Mouse (Mus musculus): Measurements from ENCODE around the gene Imp4. TPM values are rescaled to one million over a fixed set of nuclear protein-coding genes. Genes with fewer than 3 reads are reported as not detected.
A peak's percentile ranks its signal among the peaks of the same experiment; 100 is the strongest.
"Not testable (repeated sequence)": the region's sequence is repeated elsewhere in the genome, so short reads cannot be mapped to it uniquely, and the experiment has no call there.

Imp4 gene
- polyA plus RNA-seq, 1 experiment from 2014 or later: 71.5 TPM

- H3K9ac ChIP-seq (ENCODE audit: low read depth, low read length): peak overlapping the region; percentile 75
- H3K4me2 ChIP-seq (ENCODE audit: low read depth, low read length): peak overlapping the region; percentile 78
- peak; percentile 50 for ATAC-seq (ENCODE audit: low read depth)
- peak overlapping the region; percentile 85 for H3K27ac ChIP-seq (replicated peaks; ENCODE audit: low read depth, low read length)
- DNase-seq (ENCODE audit: low spot score): peak; percentile 88
- peaks cover 19% of the 10 kb centered on the region for H3K36me3 ChIP-seq (ENCODE audit: control insufficient read depth, insufficient read depth, low read length)
- peaks cover 42% of the 10 kb centered on the region for H3K9me3 ChIP-seq (ENCODE audit: control insufficient read depth, low read length)
- 7% methylated on average over 35 of the region's 35 CpGs for WGBS
- H3K4me1 ChIP-seq (ENCODE audit: control insufficient read depth, insufficient read depth, low read length): peaks cover 12% of the 10 kb centered on the region; the same call in 1 of the 2 replicates
- H3K4me3 ChIP-seq (ENCODE audit: low read depth, low read length): peak overlapping the region; percentile 61
- no peaks in the 10 kb centered on the region for H3K27me3 ChIP-seq (replicated peaks; ENCODE audit: control insufficient read depth, insufficient read depth, low read length)
Observed at GRCm38 (mm10) chr1:34432776-34433481, 6.7 kb upstream of the Imp4 start.

- DNase-seq (ENCODE audit: low spot score) (peak; percentile 42), ATAC-seq (ENCODE audit: low read depth) (no peak)
- peak overlapping the region; percentile 61 for H3K4me3 ChIP-seq (ENCODE audit: low read depth, low read length)
- H3K4me1 ChIP-seq (ENCODE audit: control insufficient read depth, insufficient read depth, low read length): peaks cover 17% of the 10 kb centered on the region
- H3K9me3 ChIP-seq (ENCODE audit: control insufficient read depth, low read length): peaks cover 34% of the 10 kb centered on the region
- H3K9ac ChIP-seq (ENCODE audit: low read depth, low read length): peak overlapping the region; percentile 41
- 13% methylated on average over 19 of the region's 19 CpGs for WGBS
- no peaks in the 10 kb centered on the region for H3K27me3 ChIP-seq (replicated peaks; ENCODE audit: control insufficient read depth, insufficient read depth, low read length)
- H3K27ac ChIP-seq (replicated peaks; ENCODE audit: low read depth, low read length): peak overlapping the region; percentile 8; the same call in 1 of the 2 replicates
- peak overlapping the region; percentile 78 for H3K4me2 ChIP-seq (ENCODE audit: low read depth, low read length)
- peaks cover 19% of the 10 kb centered on the region for H3K36me3 ChIP-seq (ENCODE audit: control insufficient read depth, insufficient read depth, low read length)
Observed at GRCm38 (mm10) chr1:34433891-34434521, 5.6 kb upstream of the Imp4 start.

- Histone ChIP-seq H3K4me2 (ENCODE audit: low read depth, low read length) (peak overlapping the region; percentile 78), H3K9me3 (ENCODE audit: control insufficient read depth, low read length) (peaks cover 27% of the 10 kb centered on the region), H3K27ac (replicated peaks; ENCODE audit: low read depth, low read length) (peak overlapping the region; percentile 87), H3K27me3 (replicated peaks; ENCODE audit: control insufficient read depth, insufficient read depth, low read length) (no peaks in the 10 kb centered on the region), H3K9ac (ENCODE audit: low read depth, low read length) (peak overlapping the region; percentile 69), H3K36me3 (ENCODE audit: control insufficient read depth, insufficient read depth, low read length) (peaks cover 19% of the 10 kb centered on the region), H3K4me1 (ENCODE audit: control insufficient read depth, insufficient read depth, low read length) (peaks cover 17% of the 10 kb centered on the region), H3K4me3 (ENCODE audit: low read depth, low read length) (peak overlapping the region; percentile 61)
- WGBS: under 1% methylated on average over 30 of the region's 30 CpGs
- ATAC-seq (ENCODE audit: low read depth) (peak; percentile 20), DNase-seq (ENCODE audit: low spot score) (peak; percentile 93)
Observed at GRCm38 (mm10) chr1:34434660-34435160, 4.9 kb upstream of the Imp4 start.

GRCm38 (mm10) chr1:34435371-34436120 lies 4.1 kb upstream of the Imp4 start:
- 28% methylated on average over 8 of the region's 8 CpGs for WGBS
- Histone ChIP-seq H3K27me3 (replicated peaks; ENCODE audit: control insufficient read depth, insufficient read depth, low read length) (no peaks in the 10 kb centered on the region), H3K9me3 (ENCODE audit: control insufficient read depth, low read length) (peaks cover 19% of the 10 kb centered on the region), H3K4me1 (ENCODE audit: control insufficient read depth, insufficient read depth, low read length) (peaks cover 17% of the 10 kb centered on the region), H3K36me3 (ENCODE audit: control insufficient read depth, insufficient read depth, low read length) (peaks cover 19% of the 10 kb centered on the region), H3K9ac (ENCODE audit: low read depth, low read length) (peak overlapping the region; percentile 69), H3K27ac (replicated peaks; ENCODE audit: low read depth, low read length) (peak overlapping the region; percentile 87), H3K4me3 (ENCODE audit: low read depth, low read length) (peak overlapping the region; percentile 61), H3K4me2 (ENCODE audit: low read depth, low read length) (peak overlapping the region; percentile 78)
- DNase-seq (ENCODE audit: low spot score): no peak
- no peak for ATAC-seq (ENCODE audit: low read depth)

GRCm38 (mm10) chr1:34436374-34436773 lies 3.3 kb upstream of the Imp4 start:
- H3K27ac ChIP-seq (replicated peaks; ENCODE audit: low read depth, low read length): no peak overlapping the region
- no peaks in the 10 kb centered on the region for H3K27me3 ChIP-seq (replicated peaks; ENCODE audit: control insufficient read depth, insufficient read depth, low read length)
- WGBS: 81% methylated on average over 3 of the region's 3 CpGs
- DNase-seq (ENCODE audit: low spot score) (no peak), ATAC-seq (ENCODE audit: low read depth) (no peak)
- H3K4me2 ChIP-seq (ENCODE audit: low read depth, low read length): no peak overlapping the region
- peaks cover 17% of the 10 kb centered on the region for H3K4me1 ChIP-seq (ENCODE audit: control insufficient read depth, insufficient read depth, low read length)
- no peak overlapping the region for H3K9ac ChIP-seq (ENCODE audit: low read depth, low read length)
- no peak overlapping the region for H3K4me3 ChIP-seq (ENCODE audit: low read depth, low read length)
- peaks cover 13% of the 10 kb centered on the region for H3K36me3 ChIP-seq (ENCODE audit: control insufficient read depth, insufficient read depth, low read length)
- peaks cover 10% of the 10 kb centered on the region for H3K9me3 ChIP-seq (ENCODE audit: control insufficient read depth, low read length)

- H3K4me3 ChIP-seq (ENCODE audit: low read depth, low read length); H3K9ac ChIP-seq (ENCODE audit: low read depth, low read length); H3K9me3 ChIP-seq (ENCODE audit: control insufficient read depth, low read length); ATAC-seq (ENCODE audit: low read depth); H3K4me2 ChIP-seq (ENCODE audit: low read depth, low read length); H3K27ac ChIP-seq (replicated peaks; ENCODE audit: low read depth, low read length); H3K36me3 ChIP-seq (ENCODE audit: control insufficient read depth, insufficient read depth, low read length); H3K27me3 ChIP-seq (replicated peaks; ENCODE audit: control insufficient read depth, insufficient read depth, low read length); DNase-seq (ENCODE audit: low spot score): not testable (repeated sequence)
- peaks cover 15% of the 10 kb centered on the region for H3K4me1 ChIP-seq (ENCODE audit: control insufficient read depth, insufficient read depth, low read length)
- WGBS: 93% methylated on average over 8 of the region's 8 CpGs
Observed at GRCm38 (mm10) chr1:34437366-34437765, 2.3 kb upstream of the Imp4 start.

GRCm38 (mm10) chr1:34438381-34439051 lies 1.1 kb upstream of the Imp4 start:
- peak overlapping the region; percentile 66 for H3K4me3 ChIP-seq (ENCODE audit: low read depth, low read length)
- H3K4me1 ChIP-seq (ENCODE audit: control insufficient read depth, insufficient read depth, low read length): peaks cover 9% of the 10 kb centered on the region
- peaks cover 16% of the 10 kb centered on the region for H3K36me3 ChIP-seq (ENCODE audit: control insufficient read depth, insufficient read depth, low read length)
- no peaks in the 10 kb centered on the region for H3K27me3 ChIP-seq (replicated peaks; ENCODE audit: control insufficient read depth, insufficient read depth, low read length)
- no peak overlapping the region for H3K27ac ChIP-seq (replicated peaks; ENCODE audit: low read depth, low read length)
- 41% methylated on average over 15 of the region's 20 CpGs for WGBS
- peak overlapping the region; percentile 56 for H3K4me2 ChIP-seq (ENCODE audit: low read depth, low read length)
- H3K9me3 ChIP-seq (ENCODE audit: control insufficient read depth, low read length): no peaks in the 10 kb centered on the region
- ATAC-seq (ENCODE audit: low read depth): no peak
- peak overlapping the region; percentile 56 for H3K9ac ChIP-seq (ENCODE audit: low read depth, low read length)
- no peak for DNase-seq (ENCODE audit: low spot score)
